Mouse (Mus musculus) cortical plate, adult 2 months (tissue): ENCODE results near the gene Usp33.

Experiments used
- CTCF ChIP-seq: fragments of 200-500 bp; IDR thresholded peaks from 2 replicates; pipeline ENCODE4 v1.5.1; 2011; ENCODE audit warnings: mild to moderate bottlenecking, control low read depth, low read length; ENCODE audit not compliant: insufficient read depth; ENCODE audit errors: extremely low read depth
- POLR2A ChIP-seq: fragments of 200-500 bp; IDR thresholded peaks from 2 replicates; pipeline ENCODE4 v1.6.1; 2011; ENCODE audit warnings: mild to moderate bottlenecking, low read length, control low read depth; ENCODE audit not compliant: insufficient read depth; ENCODE audit errors: extremely low read depth

DNA sequence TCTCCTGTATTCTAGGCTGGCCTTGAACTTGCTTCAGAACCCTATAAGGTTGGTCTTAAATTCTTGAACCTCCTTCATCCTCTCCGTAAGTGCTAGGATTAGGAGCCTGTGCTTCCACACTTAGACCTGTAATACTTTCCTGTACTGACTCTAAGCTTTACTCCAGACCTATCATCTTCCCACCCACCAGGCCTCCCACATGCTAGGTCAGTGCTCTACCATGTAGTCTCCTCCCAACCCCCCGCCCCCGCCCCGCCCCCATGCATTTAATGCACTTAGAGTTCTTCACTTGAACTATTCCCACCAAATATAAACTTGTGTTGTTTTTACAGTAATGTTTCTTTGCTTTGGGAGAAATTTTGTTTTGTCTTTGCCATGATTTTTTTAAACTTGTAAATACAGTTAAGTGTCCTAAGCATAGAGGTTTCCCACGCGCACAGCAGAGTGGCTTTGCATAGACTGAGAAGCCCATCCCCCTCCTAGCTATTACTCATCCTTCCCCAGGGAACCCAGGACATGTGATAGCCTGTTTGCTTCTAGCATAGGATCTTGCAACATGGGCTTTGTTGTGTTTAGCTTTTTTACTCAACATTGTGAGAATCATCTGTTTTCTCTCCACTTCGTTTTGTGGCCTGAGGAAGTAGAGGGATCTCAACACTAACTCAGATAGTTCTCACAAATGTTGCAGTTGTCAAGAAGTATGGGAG lies 55.8 kb downstream of the Usp33 start:
- no peak for TF ChIP-seq POLR2A
- TF ChIP-seq CTCF = no peak
